Mouse (Mus musculus) cerebellum, adult 8-10 months (tissue): Measurements from ENCODE around the gene Wdr45b.
"Not testable (repeated sequence)": the region's sequence is repeated elsewhere in the genome, so short reads cannot be mapped to it uniquely, and the experiment has no call there.

Source experiments
- DNase-seq: peaks from one replicate; pipeline ENCODE4 v3.0.0; 2022

Gene Wdr45b

GRCm38 (mm10) chr11:121354091-121354707, at the start of gene Wdr45b:
Gene Wdr45b, minus strand, starts transcription at chr11:121354445.
- DNase-seq: peak; percentile 98

DNA sequence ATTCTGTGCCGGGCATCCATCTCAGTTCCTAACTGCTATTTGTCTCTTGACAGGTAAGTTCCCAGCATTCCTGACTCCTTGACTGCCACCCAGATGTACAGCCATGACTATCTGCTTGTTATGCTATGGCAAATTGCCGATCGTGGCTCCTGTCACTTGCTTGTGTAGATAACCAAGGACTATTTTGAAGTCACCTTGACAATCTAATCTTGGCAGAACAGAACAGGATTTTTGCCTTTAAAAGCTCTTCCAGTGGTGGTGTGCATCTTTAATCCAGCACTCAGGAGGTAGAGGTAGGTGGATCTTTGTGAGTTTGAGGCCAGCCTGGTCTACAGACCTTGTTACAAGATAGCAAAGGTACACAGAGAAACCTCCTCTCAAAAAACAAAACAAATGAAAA, 38.2 kb upstream of the Wdr45b start:
- DNase-seq: no peak

GRCm38 (mm10) chr11:121390793-121391192, 36.5 kb upstream of the Wdr45b start:
- DNase-seq: no peak

GRCm38 (mm10) chr11:121388554-121388945, 34.3 kb upstream of the Wdr45b start:
- DNase-seq: no peak

- peak; percentile 72 for DNase-seq
These were observed 33.7 kb upstream of the Wdr45b start, which contains the start of gene Rab40b for GRCm38 (mm10) chr11:121387750-121388553. Gene Rab40b, minus strand, starts transcription at chr11:121388251.

DNA sequence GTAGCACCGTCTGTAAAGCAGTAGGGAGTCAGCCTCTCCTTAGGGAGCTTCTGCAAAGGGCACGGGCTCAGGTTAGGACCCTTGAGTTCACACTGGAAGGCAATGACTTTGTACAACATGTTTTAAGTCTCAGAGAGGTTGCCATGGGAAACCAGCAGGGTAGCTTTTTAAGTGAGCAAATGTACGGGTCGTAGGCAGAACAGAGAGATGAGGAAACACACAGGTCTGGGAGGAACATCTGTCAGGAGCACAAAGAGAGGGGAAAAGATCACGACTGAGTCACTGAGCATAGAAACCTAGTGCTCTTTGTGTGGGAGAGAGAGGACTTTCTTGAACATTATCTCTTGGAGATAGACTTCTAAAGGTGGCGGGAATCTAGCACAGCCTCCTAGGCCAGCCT, 26.0 kb upstream of the Wdr45b start:
- DNase-seq: no peak

DNA sequence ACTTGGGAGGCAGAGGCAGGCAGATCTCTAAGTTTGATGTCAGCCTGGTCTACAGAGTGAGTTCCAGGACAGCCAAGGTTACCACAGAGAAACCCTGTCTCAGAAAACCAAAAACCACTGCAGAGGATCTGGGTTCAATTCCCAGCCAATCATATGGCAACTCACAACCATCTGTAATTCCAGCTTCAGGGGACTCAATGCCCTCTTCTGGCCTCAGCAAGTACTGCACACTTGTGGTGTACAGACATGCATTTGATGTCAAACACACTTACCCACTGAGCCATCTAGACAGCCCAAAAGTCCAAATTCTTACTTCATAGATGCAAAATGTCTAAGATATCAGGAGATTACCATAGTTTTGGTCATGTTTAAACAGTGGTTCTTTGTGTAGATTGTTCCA, 24.4 kb upstream of the Wdr45b start:
- no peak for DNase-seq

DNA sequence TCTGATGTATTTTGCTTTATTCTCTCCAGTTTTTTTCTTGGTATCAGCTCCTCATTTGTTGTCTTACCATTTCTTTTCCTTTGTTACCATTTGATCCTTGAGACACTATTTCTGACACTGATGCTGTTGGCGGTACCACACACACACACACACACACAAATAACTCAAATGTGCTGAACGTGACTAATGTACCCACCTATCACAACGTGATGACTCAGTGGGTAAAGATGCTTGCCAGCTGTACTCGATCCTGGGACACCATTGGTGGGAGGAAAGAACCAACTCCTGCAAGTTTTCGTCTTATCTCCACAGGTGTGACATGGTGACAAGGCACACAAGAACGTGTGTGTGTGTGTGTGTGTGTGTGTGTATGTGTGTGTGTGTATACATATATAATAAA, 19.1 kb upstream of the Wdr45b start:
- no peak for DNase-seq

- no peak for DNase-seq
These were observed 16.2 kb upstream of the Wdr45b start for GRCm38 (mm10) chr11:121370337-121370994.

DNA sequence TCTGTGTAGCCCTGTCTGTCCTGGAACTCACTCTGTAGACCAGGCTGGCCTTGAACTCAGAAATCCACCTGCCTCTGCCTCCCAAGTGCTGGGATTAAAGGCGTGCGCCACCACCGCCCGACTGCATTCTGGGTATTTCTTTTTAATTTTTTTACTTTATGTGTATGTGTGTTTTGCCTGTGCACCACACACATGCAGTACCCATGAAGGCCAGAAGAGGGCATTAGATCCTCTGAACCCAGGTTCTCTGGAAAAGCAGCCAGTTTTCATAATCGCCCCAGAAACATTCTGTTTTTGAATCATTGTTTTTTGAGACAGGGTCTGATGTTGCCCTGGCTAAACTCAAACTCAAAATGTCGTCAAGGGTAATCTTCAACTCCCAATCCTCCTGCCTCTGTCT, 15.4 kb upstream of the Wdr45b start:
- DNase-seq: no peak

- DNase-seq: no peak
These were observed 14.5 kb upstream of the Wdr45b start for GRCm38 (mm10) chr11:121368731-121369130.

DNA sequence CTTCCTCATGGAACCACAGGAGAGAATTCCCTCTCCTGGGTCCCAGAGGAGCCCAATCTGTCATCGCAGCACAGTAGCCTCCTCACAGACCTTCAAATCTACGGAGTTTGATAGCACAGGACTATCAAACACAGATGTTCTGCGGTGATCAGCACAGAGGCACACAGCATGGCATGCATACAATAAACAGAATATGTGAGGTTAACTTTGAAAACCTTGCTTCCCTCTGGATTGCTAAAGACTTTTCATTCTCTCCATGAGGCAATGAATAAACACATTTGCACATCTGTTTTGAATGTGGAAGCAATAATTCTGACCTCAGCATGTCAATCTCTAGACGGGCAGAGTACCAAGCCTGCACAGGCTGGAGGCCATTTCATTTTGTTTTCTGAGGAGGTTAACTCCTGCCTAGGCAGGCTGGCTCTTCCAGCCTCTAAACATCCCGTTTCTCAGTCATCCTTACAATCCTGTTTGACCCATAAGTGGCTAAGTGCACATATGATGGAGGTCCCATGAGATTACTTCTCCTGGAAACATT, 13.0 kb upstream of the Wdr45b start:
- no peak for DNase-seq

DNA sequence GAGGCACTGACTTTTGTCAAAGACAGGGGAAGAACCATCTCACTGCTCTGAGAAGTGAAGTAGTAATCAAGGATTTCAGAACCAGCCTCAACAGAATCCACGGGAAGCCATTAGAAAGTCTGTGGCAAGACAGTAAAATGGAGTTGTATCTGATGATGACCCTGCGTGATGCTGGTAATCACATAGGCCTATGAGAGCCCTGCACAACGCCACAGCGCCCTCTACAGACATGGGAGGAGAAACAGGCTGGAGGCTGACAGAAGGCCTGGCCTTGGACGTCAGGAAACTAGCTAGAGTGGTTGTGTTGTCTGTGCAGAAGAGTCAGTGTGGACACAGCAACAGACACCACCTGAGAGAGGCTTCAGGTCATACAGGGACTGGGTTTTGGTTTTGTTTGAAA, 8.0 kb upstream of the Wdr45b start:
- no peak for DNase-seq

DNA sequence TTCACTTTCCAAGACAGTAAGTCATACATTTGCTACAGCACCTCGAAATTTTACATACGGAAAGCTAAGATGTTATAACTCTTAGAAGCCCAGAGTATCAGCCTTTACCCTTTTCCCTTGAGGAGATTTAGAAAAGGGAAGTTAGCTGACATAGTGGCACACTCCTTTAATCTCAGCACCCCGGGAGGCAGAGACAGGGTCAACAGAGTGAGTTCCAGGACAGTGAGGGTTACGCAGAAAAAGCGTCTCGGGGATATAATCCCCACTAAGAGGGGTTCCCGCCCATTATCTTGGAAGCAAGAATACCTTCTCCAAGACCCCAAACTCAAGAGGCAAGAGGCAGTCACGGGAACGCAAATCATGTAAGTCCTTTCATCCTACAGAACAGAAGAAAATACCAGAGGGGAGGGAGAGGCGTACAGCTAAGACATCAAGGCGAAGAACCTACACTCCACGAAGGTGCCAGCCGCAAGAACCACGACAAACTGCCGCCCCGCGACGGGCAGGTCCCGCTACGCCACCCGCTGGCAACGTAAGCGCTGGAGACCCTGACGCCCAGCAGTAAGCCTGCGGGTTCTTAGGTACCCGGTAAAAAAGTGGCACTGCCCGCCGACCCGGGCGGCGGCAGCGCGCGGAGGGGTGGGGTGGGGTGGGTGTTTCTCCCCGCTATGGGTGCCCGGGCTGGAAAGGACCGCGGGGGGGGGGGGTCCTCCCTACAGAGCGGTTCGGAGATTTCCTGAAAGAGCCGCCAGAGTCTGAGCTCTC, 737 bp downstream of the Wdr45b start:
- DNase-seq: peak; percentile 33

DNA sequence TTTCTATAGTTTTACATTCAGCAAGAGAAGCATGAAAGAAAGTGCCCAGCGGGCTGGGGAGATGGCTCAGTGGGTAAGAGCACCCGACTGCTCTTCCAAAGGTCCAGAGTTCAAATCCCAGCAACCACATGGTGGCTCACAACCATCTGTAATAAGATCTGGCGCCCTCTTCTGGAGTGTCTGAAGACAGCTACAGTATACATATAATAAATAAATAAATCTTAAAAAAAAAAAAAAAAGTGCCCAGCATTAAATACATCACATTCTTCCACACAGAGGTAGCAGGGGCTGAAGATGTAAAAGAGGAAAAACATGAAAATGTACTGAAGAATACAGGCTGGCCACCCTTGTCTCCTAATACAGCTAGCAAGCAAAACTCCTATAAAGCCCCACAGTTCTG, 5.5 kb downstream of the Wdr45b start:
- DNase-seq: not testable (repeated sequence)

DNA sequence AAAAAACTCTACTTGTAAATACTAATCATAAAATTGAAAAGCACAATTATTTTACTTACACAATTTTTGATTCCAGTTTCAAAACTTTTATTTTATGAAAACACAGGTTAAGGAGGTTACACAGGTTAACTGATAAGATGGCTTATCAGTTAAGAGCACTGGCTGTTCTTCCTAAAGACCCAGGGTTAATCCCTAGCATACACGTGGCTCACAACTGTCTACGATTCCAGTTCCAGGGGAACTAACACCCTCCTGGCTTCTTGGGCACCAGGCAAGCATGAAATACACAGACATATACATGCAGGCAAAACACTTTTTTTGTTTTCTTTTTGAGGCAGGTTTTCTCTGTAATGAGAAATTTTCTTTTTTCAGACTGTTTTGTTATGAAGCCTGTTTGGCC, 6.1 kb downstream of the Wdr45b start:
- no peak for DNase-seq

DNA sequence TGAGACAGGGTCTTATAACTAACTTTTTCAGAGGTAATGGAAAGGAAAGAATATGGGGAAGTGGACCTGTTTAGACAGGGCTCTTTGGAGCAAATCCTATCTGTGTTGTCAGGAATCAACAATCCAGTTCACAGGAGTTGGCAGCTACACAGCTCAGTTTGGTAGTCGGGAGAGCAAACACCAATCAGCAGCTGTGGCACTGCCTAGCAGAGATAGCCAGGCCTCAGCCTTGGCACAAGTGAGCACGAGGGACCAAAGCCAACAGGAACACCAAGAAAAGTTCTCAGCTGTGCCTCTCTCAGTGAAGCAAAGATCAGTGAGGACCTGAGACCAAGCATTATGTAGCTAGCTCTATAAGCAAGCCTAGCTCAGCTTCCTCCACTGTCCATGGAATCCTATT, 7.2 kb downstream of the Wdr45b start:
- no peak for DNase-seq

DNA sequence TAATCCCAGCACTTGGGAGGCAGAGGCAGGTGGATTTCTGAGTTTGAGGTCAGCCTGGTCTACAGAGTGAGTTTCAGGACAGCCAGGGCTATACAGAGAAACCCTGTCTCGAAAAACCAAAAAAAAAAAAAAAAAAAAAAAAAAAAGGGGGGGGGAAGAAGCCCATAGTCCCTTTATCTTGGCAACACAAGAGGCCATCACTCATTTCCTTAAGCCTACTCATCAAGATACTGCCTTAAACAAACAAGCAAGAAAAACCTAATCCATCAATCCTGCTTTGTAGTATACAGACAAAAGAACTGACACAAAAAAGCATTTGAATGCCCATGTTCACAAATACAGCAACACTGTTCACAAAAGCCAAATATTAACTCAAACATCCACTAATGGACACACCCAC, 11.8 kb downstream of the Wdr45b start:
- DNase-seq: not testable (repeated sequence)

DNA sequence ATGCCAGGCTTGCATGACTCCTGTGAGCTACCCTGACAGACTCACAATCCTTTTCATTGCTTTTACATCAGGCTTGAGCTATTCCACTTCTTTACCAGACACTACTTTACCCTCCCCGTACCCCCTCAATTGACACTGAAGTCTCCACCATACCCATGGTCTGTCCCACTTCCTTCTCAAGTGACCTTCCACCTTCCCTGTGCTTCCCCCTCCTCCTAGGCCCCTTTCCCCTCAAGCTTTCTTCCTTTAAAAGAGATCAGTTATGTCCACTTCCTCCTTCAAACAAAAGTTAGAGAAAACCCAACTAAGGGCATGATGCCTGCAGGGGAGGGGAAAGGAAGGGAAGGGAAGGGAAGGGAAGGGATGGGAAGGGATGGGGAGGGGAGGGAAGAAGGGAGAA, 14.0 kb downstream of the Wdr45b start:
- no peak for DNase-seq

DNA sequence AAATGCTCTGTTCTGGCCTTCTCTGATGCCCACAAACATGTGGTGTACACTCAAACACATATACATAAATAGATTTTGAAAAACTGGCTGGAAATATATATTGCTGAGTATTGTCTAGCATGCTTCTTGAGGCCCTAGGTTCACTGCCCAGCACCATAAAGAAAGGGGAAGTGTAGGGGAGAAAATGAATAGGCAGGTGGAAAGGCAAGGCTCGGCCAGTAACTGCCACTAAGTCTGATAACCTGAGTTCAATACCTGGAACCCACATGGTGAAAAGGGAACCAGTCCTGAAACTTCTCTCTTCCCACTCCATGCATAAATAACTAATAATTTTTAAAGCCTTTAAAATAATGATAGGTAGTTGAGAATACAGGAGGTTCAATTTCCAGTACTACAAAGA, 14.6 kb downstream of the Wdr45b start:
- DNase-seq: no peak

DNA sequence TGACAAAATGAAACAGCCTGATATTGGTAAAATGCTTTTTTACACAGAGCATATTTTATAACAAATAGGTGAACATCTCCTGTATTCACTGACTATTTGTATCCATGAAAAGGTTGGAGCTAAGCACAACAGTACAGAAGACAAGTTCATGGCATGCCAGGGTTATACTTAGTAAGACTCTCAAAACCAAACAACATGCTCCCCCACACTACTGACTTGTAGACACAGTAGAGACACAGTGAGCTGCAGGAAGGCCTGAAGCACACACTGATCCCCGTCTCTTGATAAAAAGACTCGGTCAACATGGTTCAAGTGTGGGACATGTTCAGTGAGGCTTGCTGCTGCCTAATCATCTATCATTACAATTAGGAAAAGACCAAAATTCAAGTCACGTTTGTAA, 22.6 kb downstream of the Wdr45b start:
- DNase-seq: no peak

DNA sequence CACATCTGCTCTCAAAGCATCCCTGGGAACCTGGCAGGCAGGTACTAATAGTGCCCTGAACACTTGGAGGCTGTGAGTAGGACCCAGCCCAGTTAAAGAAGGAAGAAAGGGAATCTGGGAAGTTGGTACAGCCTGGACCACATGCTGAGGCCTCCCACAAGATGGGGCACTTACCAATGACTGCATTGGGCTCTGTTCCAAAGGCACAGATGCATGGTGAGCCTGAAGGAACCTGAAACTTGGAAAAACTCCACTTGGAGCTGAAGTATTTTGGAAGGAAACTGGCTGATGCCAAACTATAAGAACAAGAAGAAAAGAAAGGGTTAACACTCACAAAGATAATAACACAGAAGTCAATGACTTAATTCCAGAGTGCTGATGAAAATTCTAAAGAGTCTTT, 25.6 kb downstream of the Wdr45b start:
- DNase-seq: no peak

- no peak for DNase-seq
These were observed 26.0 kb downstream of the Wdr45b start for GRCm38 (mm10) chr11:121328206-121328605.
